Mouse (Mus musculus) heart, postnatal 0 days (tissue): ENCODE results near the gene Slc39a7.

ENCODE experiments used
- CTCF ChIP-seq: IDR thresholded peaks from 2 replicates; pipeline ENCODE4 v1.5.1; 2016; ENCODE audit warnings: antibody characterized with exemption, control low read depth, low read depth
- EP300 ChIP-seq: IDR thresholded peaks from 2 replicates; pipeline ENCODE4 v1.6.1; 2016; ENCODE audit warnings: antibody characterized with exemption, low read depth

DNA sequence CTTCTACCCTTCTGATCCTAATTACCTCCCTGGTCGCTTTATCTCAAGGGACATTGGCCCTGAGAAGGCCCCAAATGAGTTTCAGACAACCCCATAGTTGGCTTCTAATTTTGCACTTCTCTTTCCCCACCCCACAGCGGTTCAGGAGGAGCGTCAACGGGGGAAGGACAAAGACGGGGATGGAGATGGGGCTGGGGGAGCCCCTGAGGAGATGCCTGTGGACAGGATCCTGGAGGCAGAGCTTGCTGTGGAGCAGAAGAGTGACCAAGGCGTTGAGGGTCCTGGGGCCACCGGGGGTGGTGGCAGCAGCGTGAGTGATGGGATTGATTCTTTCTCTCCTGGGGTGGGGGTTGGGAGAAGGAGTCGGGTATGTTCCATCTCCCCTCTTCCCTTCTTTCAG, 4.0 kb upstream of the Slc39a7 start:
- TF ChIP-seq CTCF (no peak), EP300 (no peak)
